Mouse (Mus musculus) mouse embryonic stem cell (cell line): ENCODE results near the gene Cryzl1.
"Not testable (repeated sequence)": the region's sequence is repeated elsewhere in the genome, so short reads cannot be mapped to it uniquely, and the experiment has no call there.

Source experiments
- in situ Hi-C, 2 experiments: fragments of 300-500 bp; cut with MboI; formaldehyde crosslinking; loops; 1 replicate in 1 of 2; 3 replicates in 1 of 2; pipeline ENCODE4 v1.14.3; 2019 to 2020; ENCODE audit warnings: low sequenced_read_pairs in 2 of 2, low pct_unique_long_range_greater_than_20kb in 1 of 2, mixed read lengths in 1 of 2; ENCODE audit not compliant: unreplicated experiment in 1 of 2

The Cryzl1 gene

DNA sequence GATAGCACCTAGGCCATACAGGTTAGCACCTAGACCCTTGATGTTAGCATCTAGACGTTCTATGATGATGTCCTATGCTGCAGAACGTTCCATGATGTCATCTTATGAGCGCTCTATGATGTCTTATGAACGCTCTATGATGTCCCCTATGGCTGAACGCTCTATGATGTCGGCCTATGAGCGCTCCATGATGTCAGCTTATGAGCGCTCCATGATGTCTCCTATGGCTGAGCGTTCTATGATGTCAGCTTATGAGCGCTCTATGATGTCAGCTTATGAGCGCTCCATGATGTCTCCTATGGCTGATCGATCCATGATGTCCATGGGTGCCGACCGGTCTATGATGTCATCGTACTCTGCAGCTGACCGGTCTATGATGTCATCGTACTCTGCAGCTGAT, 71.5 kb downstream of the Cryzl1 start:
- in situ Hi-C loops, result no loop called here

DNA sequence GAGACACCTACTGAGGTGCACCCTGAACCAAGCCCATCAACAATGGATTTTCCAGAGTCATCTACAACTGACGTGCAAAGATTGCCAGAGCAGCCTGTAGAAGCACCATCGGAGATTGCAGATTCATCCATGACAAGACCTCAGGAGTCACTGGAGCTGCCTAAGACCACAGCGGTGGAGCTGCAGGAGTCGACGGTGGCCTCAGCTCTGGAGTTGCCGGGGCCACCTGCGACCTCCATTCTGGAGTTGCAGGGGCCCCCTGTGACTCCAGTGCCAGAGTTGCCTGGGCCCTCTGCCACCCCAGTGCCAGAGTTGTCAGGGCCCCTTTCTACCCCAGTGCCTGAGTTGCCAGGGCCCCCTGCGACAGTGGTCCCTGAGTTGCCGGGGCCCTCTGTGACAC, 73.5 kb downstream of the Cryzl1 start:
- in situ Hi-C loops, result no loop called here

DNA sequence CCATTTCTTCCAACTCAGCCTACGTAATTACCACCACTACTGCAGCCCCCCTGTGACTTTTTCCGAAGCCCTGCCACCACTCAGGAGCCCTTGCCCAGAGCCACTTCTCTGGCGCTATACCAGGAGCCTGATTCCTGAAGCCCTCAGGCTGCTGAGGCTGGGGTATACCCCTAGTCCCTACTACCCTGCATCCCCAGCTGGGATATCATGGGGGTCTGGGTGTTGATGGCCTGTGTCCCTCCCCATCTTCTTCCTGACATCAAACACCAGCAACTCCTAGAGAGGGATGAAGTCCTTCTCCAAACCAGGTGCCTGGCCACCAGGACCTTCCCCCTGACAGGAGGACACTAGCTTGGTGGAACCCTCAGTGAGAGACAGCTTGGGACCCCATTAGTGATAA, 76.6 kb downstream of the Cryzl1 start:
- in situ Hi-C loops, result no loop called here

DNA sequence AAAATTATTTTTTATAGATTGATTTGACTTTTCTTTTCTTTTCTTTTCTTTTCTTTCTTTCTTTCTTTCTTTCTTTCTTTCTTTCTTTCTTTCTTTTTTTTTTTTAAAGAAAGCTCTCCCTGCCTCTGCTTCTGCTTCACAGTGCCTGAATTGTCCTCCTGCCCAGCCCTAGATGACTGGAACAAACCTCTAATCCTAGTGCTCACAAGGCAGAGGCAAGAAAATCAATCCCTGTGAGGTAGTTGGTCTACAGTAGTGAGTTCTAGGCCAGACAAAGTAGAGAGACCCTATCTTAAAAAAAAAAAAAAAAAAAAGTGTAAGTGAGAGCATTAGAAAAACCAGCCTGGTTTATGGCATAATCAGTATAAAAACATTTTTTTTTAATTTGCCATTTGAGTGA, 79.0 kb downstream of the Cryzl1 start:
- in situ Hi-C loops, result no loop called here

DNA sequence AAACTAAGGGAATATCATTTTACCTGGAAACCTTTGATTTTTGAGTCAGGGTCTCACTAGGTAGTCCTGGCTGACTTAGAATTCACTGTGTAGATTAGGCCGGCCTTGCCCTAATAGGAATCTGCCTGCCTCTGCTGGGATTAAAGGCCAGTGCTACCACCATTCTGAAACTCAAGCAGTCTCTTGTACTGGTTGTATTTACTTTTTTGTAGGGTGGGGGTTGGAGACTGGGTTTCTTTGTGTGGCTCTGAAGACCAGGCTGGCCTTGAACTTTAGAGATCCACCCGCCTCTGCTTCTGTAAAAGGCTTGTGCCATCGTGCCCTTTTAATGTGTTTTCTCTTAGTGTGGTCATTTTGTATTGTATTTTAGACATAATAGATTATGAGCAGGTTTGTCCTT, 79.5 kb downstream of the Cryzl1 start:
- in situ Hi-C loops, result no loop called here

DNA sequence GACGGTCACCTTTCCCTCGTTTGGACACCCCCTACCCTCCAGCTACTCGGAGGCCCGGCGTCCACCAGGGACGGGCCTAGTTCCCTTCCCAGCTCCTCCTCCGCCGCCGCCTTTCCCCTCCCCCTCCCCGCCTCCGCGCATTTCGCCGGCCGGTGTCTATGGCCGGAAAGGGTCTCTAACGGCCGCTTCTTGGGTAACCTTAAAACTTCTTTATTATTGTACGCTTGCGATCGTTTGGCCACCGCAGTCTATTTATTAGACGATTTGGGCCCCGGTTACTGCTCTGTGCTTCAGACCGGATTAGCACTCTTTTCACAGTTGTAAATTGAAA, 80.6 kb downstream of the Cryzl1 start:
- in situ Hi-C loops, result no loop called here

DNA sequence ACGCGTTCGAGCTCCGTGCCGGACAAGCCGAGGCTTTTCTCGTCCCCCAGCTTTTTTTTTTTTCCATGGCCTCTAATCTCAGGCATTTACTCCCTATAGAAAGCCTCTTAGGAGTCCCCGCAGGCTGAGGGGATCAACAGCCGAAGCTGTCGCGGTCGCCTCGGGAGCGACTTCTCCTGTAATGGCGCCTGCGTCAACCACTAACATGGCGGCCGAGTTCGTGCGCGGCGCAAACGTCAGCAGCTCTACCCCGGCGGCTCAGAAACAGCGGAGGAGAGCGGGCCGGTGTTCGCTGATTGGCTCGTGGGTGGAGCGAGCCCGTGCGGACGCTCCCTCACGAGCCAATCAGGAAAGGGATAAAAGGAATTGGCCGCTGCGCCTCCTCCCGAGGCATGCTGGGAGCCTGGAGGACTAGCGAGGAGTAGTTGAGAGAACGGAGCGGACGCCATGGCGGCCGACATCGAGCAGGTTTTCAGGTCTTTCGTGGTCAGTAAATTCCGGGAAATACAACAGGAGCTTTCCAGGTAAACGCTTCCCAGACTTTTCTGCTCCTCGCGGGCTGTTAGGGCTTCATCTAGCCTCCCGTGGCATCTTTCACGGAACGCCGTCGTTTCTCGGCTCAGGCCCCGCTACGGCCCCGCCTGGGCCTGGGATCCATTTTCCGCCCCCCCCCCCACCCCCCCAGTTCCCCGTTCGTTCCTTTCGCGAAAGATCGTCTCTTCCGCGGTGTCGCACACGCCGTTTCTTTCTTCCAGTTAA, 81.1 kb downstream of the Cryzl1 start, which contains the start of gene Son:
Gene Son (plus strand): TSS at position 46 of the 759 bp plus-strand sequence.
- in situ Hi-C loops, result no loop called here

DNA sequence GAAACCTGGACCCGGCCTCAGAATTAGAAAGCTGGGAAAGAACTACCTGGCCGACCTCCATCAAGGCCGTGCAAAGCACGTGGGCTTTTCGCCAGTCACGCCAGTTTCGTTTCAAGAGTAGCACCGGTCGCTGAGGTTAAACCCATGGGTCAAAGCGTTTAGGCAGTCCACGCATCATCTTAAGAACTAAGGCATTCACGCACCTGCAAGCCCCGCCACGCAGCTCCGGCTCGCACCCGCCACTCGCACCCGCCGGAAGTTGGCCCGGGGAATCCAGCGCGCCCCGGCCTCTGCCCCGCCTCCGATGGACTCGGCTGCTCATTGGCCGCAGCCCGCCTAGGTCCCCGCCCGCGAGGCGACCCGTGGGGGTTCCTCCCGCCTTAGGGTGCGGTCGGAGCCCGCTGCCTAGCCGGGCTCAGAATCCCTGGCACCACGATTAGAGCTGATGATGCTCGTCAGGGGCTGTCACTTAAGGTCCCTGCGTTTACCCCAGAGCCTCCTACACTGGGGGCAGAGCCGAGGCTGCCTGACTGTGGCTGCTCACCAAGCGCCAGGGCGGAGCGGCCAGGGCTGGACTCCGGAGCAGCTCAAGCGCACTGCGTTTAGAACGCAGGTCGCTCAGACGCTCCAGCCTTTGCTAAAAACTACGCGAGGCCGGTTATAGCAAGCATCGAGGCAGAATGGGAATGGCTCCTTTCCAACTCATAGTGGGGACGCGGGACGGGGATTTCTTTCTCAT, 81.9 kb downstream of the Cryzl1 start, which contains the start of gene Gart:
Gene Gart (minus strand): TSS at position 272 of the 739 bp plus-strand sequence.
- in situ Hi-C loops, result no loop called here

DNA sequence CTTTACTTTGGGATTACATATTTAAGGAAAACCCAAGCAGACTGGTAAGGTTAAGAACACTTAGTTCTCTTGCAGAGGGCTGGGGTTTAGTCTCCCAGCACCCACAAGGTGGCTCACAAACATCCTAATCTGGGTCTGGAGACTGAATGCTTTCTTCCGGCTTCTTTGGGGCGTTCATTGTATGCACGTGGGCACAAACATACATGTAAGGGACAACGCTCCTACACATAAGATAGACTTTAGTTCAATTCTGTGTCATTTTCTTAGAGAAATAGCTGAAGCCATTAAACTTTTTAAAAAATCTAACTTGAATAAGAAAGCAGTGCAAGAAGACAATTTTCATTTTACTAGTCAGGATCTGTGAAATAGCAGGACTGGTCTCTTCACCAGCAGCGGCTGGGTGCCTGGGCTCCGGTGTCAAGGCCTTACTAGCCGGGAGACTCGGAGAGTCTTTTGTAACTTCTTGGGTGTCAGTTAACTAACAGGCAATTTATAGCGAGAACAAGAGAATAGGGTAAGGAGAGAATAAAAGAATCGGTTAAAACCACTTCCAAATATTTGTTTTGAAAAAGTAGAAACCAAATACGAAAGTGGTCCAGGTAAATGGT, 82.7 kb downstream of the Cryzl1 start:
- in situ Hi-C loops, result no loop called here

DNA sequence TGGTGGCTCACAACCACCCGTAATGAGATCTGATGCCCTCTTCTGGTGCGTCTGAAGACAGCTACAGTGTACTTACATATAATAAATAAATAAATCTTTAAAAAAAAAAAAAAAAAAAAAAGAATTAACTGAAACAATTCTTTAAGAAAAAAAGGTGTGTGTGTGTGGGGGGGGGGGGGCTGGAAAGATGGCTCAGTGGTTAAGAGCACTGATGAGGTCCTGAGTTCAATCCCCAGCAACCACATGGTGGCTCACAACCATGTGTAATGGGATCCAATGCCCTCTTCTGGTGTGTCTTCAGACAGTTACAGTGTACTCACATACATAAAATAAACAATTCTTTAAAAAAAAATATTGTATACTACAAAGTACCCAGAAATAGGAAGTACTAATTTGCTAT, 83.4 kb downstream of the Cryzl1 start:
- in situ Hi-C loops, result not testable (repeated sequence)

DNA sequence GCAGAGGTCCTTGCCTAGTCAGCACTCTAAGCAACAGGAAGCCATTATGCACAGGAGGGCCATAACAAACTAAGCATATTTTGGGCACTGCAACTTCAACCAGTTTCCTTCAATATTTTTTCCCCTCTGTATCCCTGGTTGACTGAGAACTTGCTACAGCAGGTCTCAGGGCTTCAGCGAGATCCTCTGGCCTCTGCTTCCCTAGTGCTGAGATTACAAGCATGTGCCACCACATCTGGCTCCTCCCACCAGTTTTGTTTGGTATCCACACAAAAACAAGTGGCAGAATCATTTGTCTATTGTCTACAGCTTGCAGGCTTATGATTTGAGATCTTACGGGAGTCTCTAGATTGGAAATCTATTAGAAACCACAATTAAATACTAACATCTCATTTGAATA, 83.9 kb downstream of the Cryzl1 start:
- in situ Hi-C loops, result no loop called here

DNA sequence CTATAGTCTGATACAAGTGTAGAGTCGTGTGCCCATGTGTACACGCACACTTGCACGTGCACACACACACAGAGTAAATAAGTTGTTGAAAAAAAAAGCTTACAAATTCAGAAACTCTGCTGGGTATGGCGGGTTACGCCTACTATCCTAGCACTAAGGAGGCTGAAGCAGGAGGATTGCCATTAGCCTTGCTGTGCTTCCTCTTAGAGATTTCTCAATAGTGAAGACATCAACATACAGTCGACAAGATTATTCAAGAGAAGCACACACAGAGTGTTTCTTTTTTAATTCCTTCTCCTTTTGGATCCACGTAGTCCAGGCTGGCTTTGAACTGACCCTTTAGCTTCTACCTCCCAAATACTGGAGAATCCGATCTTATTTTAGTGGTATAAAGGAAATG, 88.6 kb downstream of the Cryzl1 start:
- in situ Hi-C loops, result no loop called here

DNA sequence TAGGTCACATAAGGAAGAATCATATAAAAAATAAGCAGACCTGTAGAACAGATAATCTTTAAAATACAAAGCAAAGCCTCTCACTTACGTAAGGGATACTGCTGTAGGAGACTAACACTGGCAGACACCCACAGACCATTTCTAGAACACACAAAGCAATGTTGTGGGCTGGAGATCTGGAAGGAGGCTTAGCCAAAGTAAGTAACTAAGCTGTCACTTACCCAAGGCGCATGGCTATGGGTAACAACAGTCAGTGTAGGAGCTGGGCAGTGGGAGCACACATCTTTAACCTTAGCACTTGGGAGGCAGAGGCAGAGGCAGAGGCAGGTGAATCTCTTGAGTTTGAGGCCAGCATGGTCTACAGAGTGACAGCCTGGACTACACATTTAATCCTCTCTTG, 89.1 kb downstream of the Cryzl1 start:
- in situ Hi-C loops, result no loop called here
